Mouse (Mus musculus) intestine, postnatal 0 days (tissue): ENCODE results near the gene Tspoap1. TPM values are rescaled to one million over a fixed set of nuclear protein-coding genes. Genes with fewer than 3 reads are reported as not detected.
A peak's percentile ranks its signal among the peaks of the same experiment; 100 is the strongest.

ENCODE experiments used
- ATAC-seq: fragments of 200-750 bp; cut with Nextera tagmentation; 2 replicates; pipeline ENCODE4 v1.8.0; 2017; ENCODE audit warnings: mild to moderate bottlenecking, moderate TSS enrichment, moderate library complexity
- H3K27ac ChIP-seq: fragments of 300-500 bp; sonication (generic); 2 replicates; pipeline ENCODE4 v1.5.1; 2014; ENCODE audit warnings: mild to moderate bottlenecking, low read depth, low read length, moderate library complexity
- H3K27me3 ChIP-seq: fragments of 300-500 bp; sonication (generic); replicated peaks from 2 replicates; pipeline ENCODE4 v1.6.1; 2014; ENCODE audit warnings: low read length, mixed read lengths; ENCODE audit not compliant: control insufficient read depth, insufficient read depth
- H3K36me3 ChIP-seq: fragments of 300-500 bp; sonication (generic); 2 replicates; pipeline ENCODE4 v1.6.1; 2014; ENCODE audit warnings: mild to moderate bottlenecking, moderate library complexity; ENCODE audit not compliant: control insufficient read depth, insufficient read depth
- H3K4me1 ChIP-seq: fragments of 300-500 bp; sonication (generic); replicated peaks from 2 replicates; pipeline ENCODE4 v1.6.1; 2014; ENCODE audit warnings: antibody characterized with exemption, low read length, mixed read lengths; ENCODE audit not compliant: control insufficient read depth, insufficient read depth
- H3K4me2 ChIP-seq: fragments of 300-500 bp; sonication (generic); replicated peaks from 2 replicates; pipeline ENCODE4 v1.6.1; 2014; ENCODE audit warnings: low read depth, mild to moderate bottlenecking, moderate library complexity
- H3K4me3 ChIP-seq: fragments of 300-500 bp; sonication (generic); 2 replicates; pipeline ENCODE4 v1.5.1; 2014; ENCODE audit warnings: low read depth, low read length
- H3K9ac ChIP-seq: fragments of 300-500 bp; sonication (generic); 2 replicates; pipeline ENCODE4 v1.6.1; 2014; ENCODE audit warnings: mild to moderate bottlenecking, low read depth, low read length
- H3K9me3 ChIP-seq: fragments of 300-500 bp; sonication (generic); 2 replicates; pipeline ENCODE4 v1.6.1; 2016; ENCODE audit warnings: mixed run types; ENCODE audit not compliant: control insufficient read depth
- CTCF ChIP-seq: sonication (generic); IDR thresholded peaks from 2 replicates; pipeline ENCODE4 v1.5.1; 2016; ENCODE audit warnings: low read depth, mild to moderate bottlenecking, control low read depth, antibody characterized with exemption, moderate library complexity
- WGBS: fragments of 180-500 bp; shearing (Covaris S2); extraction: QIAGEN DNeasy Blood & Tissue Kit; methylation state at CpG from one replicate; pipeline ENCODE4 v1.1.7; 2014; 5-methylcytosine and 5-hydroxymethylcytosine counted together
- polyA plus RNA-seq: library from polyadenylated mRNA; unstranded; fragments of >200 nt; fragmentation: Nextera tagmentation; extraction: Ambion mirVana; gene quantifications from 2 replicates; pipeline ENCODE4 v1.2.1, GENCODE M21; 2015

Tspoap1 gene
- polyA plus RNA-seq, result 0.33 and 0.61 TPM in 2 replicates

- H3K4me2 ChIP-seq, result no peak within 1 kb of the TSS
- TF ChIP-seq CTCF, result no peak
- no peak within 1 kb of the TSS for H3K9ac ChIP-seq
- H3K27me3 ChIP-seq, result peaks cover 54% of the 10 kb centered on the region
- no peak for ATAC-seq
- WGBS, result 11% methylated on average over 23 of the region's 23 CpGs
- no peaks in the 10 kb centered on the region for H3K36me3 ChIP-seq
- H3K4me1 ChIP-seq, result no peaks in the 10 kb centered on the region
- H3K27ac ChIP-seq, result no peak within 1 kb of the TSS
- H3K9me3 ChIP-seq, result no peaks in the 10 kb centered on the region
- H3K4me3 ChIP-seq, result no peak within 1 kb of the TSS
Measured at GRCm38 (mm10) chr11:87760301-87761081, at the start of gene Tspoap1. Gene Tspoap1 (plus strand): TSS chr11:87760541.

- no peak overlapping the region for H3K9ac ChIP-seq
- TF ChIP-seq CTCF, result no peak
- ATAC-seq, result no peak
- H3K4me2 ChIP-seq, result no peak overlapping the region
- no peaks in the 10 kb centered on the region; the same call in 1 of the 2 replicates for H3K36me3 ChIP-seq
- H3K4me3 ChIP-seq, result no peak overlapping the region
- no peak overlapping the region for H3K27ac ChIP-seq
- 80% methylated on average over 4 of the region's 4 CpGs for WGBS
- H3K27me3 ChIP-seq, result no peaks in the 10 kb centered on the region
- 0 out of 2 replicates have a peak, but pooled peaks cover 8% of the 10 kb centered on the region for H3K4me1 ChIP-seq
- no peaks in the 10 kb centered on the region for H3K9me3 ChIP-seq
Measured at GRCm38 (mm10) chr11:87712188-87712587, 48.2 kb upstream of the Tspoap1 start.

DNA sequence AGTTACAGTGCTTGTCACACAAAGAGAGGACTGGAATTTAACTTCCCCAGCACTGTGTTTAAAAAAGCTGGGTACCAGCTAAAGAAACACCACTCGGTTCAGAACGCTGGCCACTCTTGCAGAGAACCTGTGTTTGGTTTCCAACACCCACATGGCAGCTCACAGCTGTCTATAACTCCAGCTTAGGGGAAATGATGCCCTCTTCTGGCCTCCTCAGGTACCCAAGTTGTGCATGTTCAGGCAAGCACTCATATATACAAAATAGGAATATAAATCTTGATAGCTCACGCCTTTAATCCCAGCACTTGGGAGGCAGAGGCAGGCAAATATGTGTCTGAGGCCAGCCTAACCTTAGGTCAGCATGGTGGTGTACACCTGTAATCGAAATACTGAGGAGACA, 44.3 kb upstream of the Tspoap1 start:
- Histone ChIP-seq H3K27ac (no peak overlapping the region), H3K4me1 (0 out of 2 replicates have a peak, but pooled peaks cover 3% of the 10 kb centered on the region), H3K9ac (no peak overlapping the region), H3K4me2 (no peak overlapping the region), H3K36me3 (peaks cover 19% of the 10 kb centered on the region), H3K4me3 (no peak overlapping the region), H3K27me3 (no peaks in the 10 kb centered on the region), H3K9me3 (no peaks in the 10 kb centered on the region)
- TF ChIP-seq CTCF, result peak; percentile 37; the same call in 1 of the 2 replicates
- ATAC-seq, result no peak
- WGBS, result 82% methylated on average over 4 of the region's 4 CpGs

DNA sequence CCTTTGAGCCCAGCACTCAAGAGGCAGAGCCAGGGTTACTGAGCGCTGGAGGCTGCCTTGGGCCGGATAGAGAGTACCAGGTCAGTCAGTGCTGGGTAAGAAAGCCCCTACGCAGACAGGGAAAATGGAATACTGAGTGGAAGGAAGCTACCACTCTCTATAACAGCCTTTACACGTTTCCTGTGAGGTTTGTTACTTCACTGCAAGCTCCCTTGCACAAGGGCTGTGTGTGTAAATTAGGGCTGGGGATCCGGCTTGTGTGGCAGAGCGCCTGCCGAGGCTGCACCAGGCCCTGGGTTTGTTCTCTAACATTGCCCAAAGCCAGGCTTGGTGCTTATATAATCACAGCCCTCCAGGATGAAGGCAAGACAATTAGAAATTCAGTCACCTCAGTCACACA, 40.8 kb upstream of the Tspoap1 start:
- Histone ChIP-seq H3K36me3 (peaks cover 20% of the 10 kb centered on the region), H3K4me2 (no peak overlapping the region), H3K9ac (no peak overlapping the region), H3K27ac (no peak overlapping the region), H3K4me3 (no peak overlapping the region), H3K4me1 (no peaks in the 10 kb centered on the region), H3K27me3 (no peaks in the 10 kb centered on the region), H3K9me3 (no peaks in the 10 kb centered on the region)
- ATAC-seq, result no peak
- 84% methylated on average over 7 of the region's 7 CpGs for WGBS
- no peak for TF ChIP-seq CTCF

GRCm38 (mm10) chr11:87720324-87720723, 40.0 kb upstream of the Tspoap1 start:
- H3K36me3 ChIP-seq, result peaks cover 20% of the 10 kb centered on the region
- no peaks in the 10 kb centered on the region; the same call in 1 of the 2 replicates for H3K4me1 ChIP-seq
- no peak overlapping the region for H3K9ac ChIP-seq
- TF ChIP-seq CTCF, result peak; percentile 44
- H3K4me2 ChIP-seq, result no peak overlapping the region
- WGBS, result 49% methylated on average over 9 of the region's 9 CpGs
- H3K4me3 ChIP-seq, result no peak overlapping the region
- H3K9me3 ChIP-seq, result no peaks in the 10 kb centered on the region
- H3K27me3 ChIP-seq, result no peaks in the 10 kb centered on the region
- no peak for ATAC-seq
- H3K27ac ChIP-seq, result no peak overlapping the region

GRCm38 (mm10) chr11:87720839-87721238, 39.5 kb upstream of the Tspoap1 start:
- H3K27ac ChIP-seq, result no peak overlapping the region
- no peak for ATAC-seq
- WGBS, result 64% methylated on average over 9 of the region's 9 CpGs
- no peak overlapping the region for H3K4me3 ChIP-seq
- H3K4me1 ChIP-seq, result no peaks in the 10 kb centered on the region; the same call in 1 of the 2 replicates
- H3K36me3 ChIP-seq, result peaks cover 20% of the 10 kb centered on the region
- no peaks in the 10 kb centered on the region for H3K27me3 ChIP-seq
- no peak for TF ChIP-seq CTCF
- H3K4me2 ChIP-seq, result no peak overlapping the region
- H3K9ac ChIP-seq, result no peak overlapping the region
- H3K9me3 ChIP-seq, result no peaks in the 10 kb centered on the region
